Mouse (Mus musculus): ENCODE data around the gene Olfr318.
"Not testable (repeated sequence)": the region's sequence is repeated elsewhere in the genome, so short reads cannot be mapped to it uniquely, and the experiment has no call there.

Olfr318 gene

GRCm38 (mm10) chr11:58723914-58724313 lies at the start of gene Olfr318:
TSS of gene Olfr318 (minus strand) at chr11:58724014.
- DNase-seq (ENCODE audit: low spot score), result no peak

GRCm38 (mm10) chr11:58772888-58773287 lies 49.1 kb upstream of the Olfr318 start, which contains the start of gene Olfr315:
TSS of gene Olfr315 (plus strand) at chr11:58773188.
- DNase-seq (ENCODE audit: low spot score), result no peak

- DNase-seq (ENCODE audit: low spot score), result no peak
Measured at GRCm38 (mm10) chr11:58752434-58752833, 28.6 kb upstream of the Olfr318 start, which contains the start of gene Olfr316. TSS of gene Olfr316 (plus strand) at chr11:58752734.

GRCm38 (mm10) chr11:58751096-58751495 lies 27.3 kb upstream of the Olfr318 start:
- DNase-seq (ENCODE audit: low spot score), result not testable (repeated sequence)

- DNase-seq (ENCODE audit: low spot score), result no peak
Measured at GRCm38 (mm10) chr11:58738792-58739262, 15.0 kb upstream of the Olfr318 start, which contains the start of gene Olfr317. TSS of gene Olfr317 (minus strand) at chr11:58739212.

- no peak for DNase-seq (ENCODE audit: low spot score)
Measured at GRCm38 (mm10) chr11:58733372-58733771, 9.6 kb upstream of the Olfr318 start.

- not testable (repeated sequence) for DNase-seq (ENCODE audit: low spot score)
Measured at GRCm38 (mm10) chr11:58727896-58728650, 4.3 kb upstream of the Olfr318 start.

GRCm38 (mm10) chr11:58719701-58720100 lies 4.1 kb downstream of the Olfr318 start:
- DNase-seq (ENCODE audit: low spot score), result no peak

- not testable (repeated sequence) for DNase-seq (ENCODE audit: low spot score)
Measured at GRCm38 (mm10) chr11:58717723-58718122, 6.1 kb downstream of the Olfr318 start.

GRCm38 (mm10) chr11:58709086-58709485 lies 14.7 kb downstream of the Olfr318 start:
- DNase-seq (ENCODE audit: low spot score), result no peak

GRCm38 (mm10) chr11:58698862-58699261 lies 25.0 kb downstream of the Olfr318 start, which contains the start of gene Olfr319:
TSS of gene Olfr319 (plus strand) at chr11:58699162.
- DNase-seq (ENCODE audit: low spot score), result no peak

GRCm38 (mm10) chr11:58680799-58681198 lies 43.0 kb downstream of the Olfr318 start, which contains the start of gene Olfr320:
TSS of gene Olfr320 (plus strand) at chr11:58681099.
- no peak for DNase-seq (ENCODE audit: low spot score)

GRCm38 (mm10) chr11:58671825-58672224 lies 52.0 kb downstream of the Olfr318 start:
- DNase-seq (ENCODE audit: low spot score), result no peak

- no peak for DNase-seq (ENCODE audit: low spot score)
Measured at GRCm38 (mm10) chr11:58669252-58669651, 54.6 kb downstream of the Olfr318 start.
